Mouse (Mus musculus) heart, postnatal 0 days (tissue): ENCODE data around the gene Slc35e2.

Experiments
- CTCF ChIP-seq: IDR thresholded peaks from 2 replicates; pipeline ENCODE4 v1.5.1; 2016; ENCODE audit warnings: antibody characterized with exemption, control low read depth, low read depth
- EP300 ChIP-seq: IDR thresholded peaks from 2 replicates; pipeline ENCODE4 v1.6.1; 2016; ENCODE audit warnings: antibody characterized with exemption, low read depth

DNA sequence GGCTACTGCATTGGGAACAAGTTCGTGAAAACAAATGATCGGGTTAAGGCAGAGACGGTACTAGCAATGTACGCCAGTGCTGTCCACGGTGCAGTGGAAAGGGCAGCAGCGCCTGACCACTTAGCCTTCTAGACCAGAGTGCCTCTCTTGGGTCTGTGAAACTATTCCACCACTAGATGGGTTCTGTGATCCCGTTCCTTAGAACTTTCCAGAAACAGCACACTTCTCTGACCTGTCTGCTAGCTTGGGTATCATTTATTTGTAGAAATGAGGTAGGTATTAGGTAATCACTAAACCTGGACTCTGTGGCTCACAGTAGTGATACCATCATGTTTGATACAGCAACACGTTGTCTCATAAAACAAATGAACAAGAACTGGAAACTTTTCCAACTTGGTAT is 34.7 kb upstream of the Slc35e2 start:
- TF ChIP-seq CTCF (no peak), EP300 (no peak)
